Mouse (Mus musculus) olfactory bulb, adult 2 months (tissue): ENCODE results near the gene Frmd4a.

ENCODE experiments used
- CTCF ChIP-seq: fragments of 200-500 bp; IDR thresholded peaks from 2 replicates; pipeline ENCODE4 v1.5.1; 2012; ENCODE audit warnings: low read depth, mild to moderate bottlenecking, low read length, moderate library complexity; ENCODE audit not compliant: insufficient read depth
- POLR2A ChIP-seq: fragments of 200-500 bp; IDR thresholded peaks from 2 replicates; pipeline ENCODE4 v1.6.1; 2012; ENCODE audit warnings: mild to moderate bottlenecking, low read depth, low read length, moderate library complexity; ENCODE audit not compliant: insufficient read depth

- TF ChIP-seq POLR2A (no peak), CTCF (no peak)
Measured at GRCm38 (mm10) chr2:4473866-4474538, 456.5 kb downstream of the Frmd4a start.
